Mouse (Mus musculus): Measurements from ENCODE around the gene Fam71d. TPM values are rescaled to one million over a fixed set of nuclear protein-coding genes. Genes with fewer than 3 reads are reported as not detected.

Gene Fam71d
- polyA plus RNA-seq, 1 experiment: 0.25 TPM

GRCm38 (mm10) chr12:78693281-78693680 lies 1.9 kb downstream of the Fam71d start:
- Histone ChIP-seq H3K4me3 (replicated peaks; ENCODE audit: extremely low read depth, low read depth, low read length) (no peak overlapping the region), H3K4me1 (ENCODE audit: control insufficient read depth, insufficient read depth, low read length) (no peaks in the 10 kb centered on the region)
- 85% methylated on average over 2 of the region's 2 CpGs for WGBS
- DNase-seq: no peak
- no peak for TF ChIP-seq POLR2A (IDR thresholded peaks at IDR 0.05; ENCODE audit: borderline replicate concordance, extremely low read depth, low read depth, low read length)
- TF ChIP-seq CTCF (IDR thresholded peaks at IDR 0.05; ENCODE audit: insufficient read depth, low read length): no peak

- no peaks in the 10 kb centered on the region for H3K4me1 ChIP-seq (ENCODE audit: control insufficient read depth, insufficient read depth, low read length)
- no peak for DNase-seq
- no peak for TF ChIP-seq CTCF (IDR thresholded peaks at IDR 0.05; ENCODE audit: insufficient read depth, low read length)
- TF ChIP-seq POLR2A (IDR thresholded peaks at IDR 0.05; ENCODE audit: borderline replicate concordance, extremely low read depth, low read depth, low read length): no peak
- no peak overlapping the region for H3K4me3 ChIP-seq (replicated peaks; ENCODE audit: extremely low read depth, low read depth, low read length)
- WGBS: 67% methylated on average over 2 of the region's 2 CpGs
These were observed 26.4 kb downstream of the Fam71d start for GRCm38 (mm10) chr12:78717783-78718182.

GRCm38 (mm10) chr12:78727723-78728122 lies 36.4 kb downstream of the Fam71d start:
- Histone ChIP-seq H3K4me1 (ENCODE audit: control insufficient read depth, insufficient read depth, low read length) (no peaks in the 10 kb centered on the region), H3K4me3 (replicated peaks; ENCODE audit: extremely low read depth, low read depth, low read length) (no peak overlapping the region)
- WGBS: 59% methylated on average over 4 of the region's 4 CpGs
- DNase-seq: no peak
- TF ChIP-seq POLR2A (IDR thresholded peaks at IDR 0.05; ENCODE audit: borderline replicate concordance, extremely low read depth, low read depth, low read length) (no peak), CTCF (IDR thresholded peaks at IDR 0.05; ENCODE audit: insufficient read depth, low read length) (no peak)

- 37% methylated on average over 2 of the region's 2 CpGs for WGBS
- H3K4me1 ChIP-seq (ENCODE audit: control insufficient read depth, insufficient read depth, low read length): no peaks in the 10 kb centered on the region
- TF ChIP-seq CTCF (IDR thresholded peaks at IDR 0.05; ENCODE audit: insufficient read depth, low read length) (no peak), POLR2A (IDR thresholded peaks at IDR 0.05; ENCODE audit: borderline replicate concordance, extremely low read depth, low read depth, low read length) (no peak)
- H3K4me3 ChIP-seq (replicated peaks; ENCODE audit: extremely low read depth, low read depth, low read length): no peak overlapping the region
- no peak for DNase-seq
These were observed 48.3 kb downstream of the Fam71d start for GRCm38 (mm10) chr12:78739633-78740032.

GRCm38 (mm10) chr12:78740289-78740688 lies 49.0 kb downstream of the Fam71d start:
- 80% methylated on average over 2 of the region's 2 CpGs for WGBS

GRCm38 (mm10) chr12:78746226-78746625 lies 54.9 kb downstream of the Fam71d start:
- Histone ChIP-seq H3K4me1 (ENCODE audit: control insufficient read depth, insufficient read depth, low read length) (no peaks in the 10 kb centered on the region), H3K4me3 (replicated peaks; ENCODE audit: extremely low read depth, low read depth, low read length) (no peak overlapping the region)
- TF ChIP-seq CTCF (IDR thresholded peaks at IDR 0.05; ENCODE audit: insufficient read depth, low read length) (no peak), POLR2A (IDR thresholded peaks at IDR 0.05; ENCODE audit: borderline replicate concordance, extremely low read depth, low read depth, low read length) (no peak)
- DNase-seq: no peak
- WGBS: 79% methylated on average over 6 of the region's 6 CpGs

More at GRCm38 (mm10) chr12:78740289-78740688, 49.0 kb downstream of the Fam71d start:
- no peaks in the 10 kb centered on the region for H3K4me1 ChIP-seq (ENCODE audit: control insufficient read depth, insufficient read depth, low read length)
- no peak for DNase-seq
- no peak overlapping the region for H3K4me3 ChIP-seq (replicated peaks; ENCODE audit: extremely low read depth, low read depth, low read length)
- no peak for TF ChIP-seq POLR2A (IDR thresholded peaks at IDR 0.05; ENCODE audit: borderline replicate concordance, extremely low read depth, low read depth, low read length)
- no peak for TF ChIP-seq CTCF (IDR thresholded peaks at IDR 0.05; ENCODE audit: insufficient read depth, low read length)

GRCm38 (mm10) chr12:78747406-78747805 lies 56.1 kb downstream of the Fam71d start:
- DNase-seq: no peak
- H3K4me3 ChIP-seq (replicated peaks; ENCODE audit: extremely low read depth, low read depth, low read length): no peak overlapping the region
- 28% methylated on average over 1 of the region's 1 CpGs for WGBS
- TF ChIP-seq CTCF (IDR thresholded peaks at IDR 0.05; ENCODE audit: insufficient read depth, low read length) (no peak), POLR2A (IDR thresholded peaks at IDR 0.05; ENCODE audit: borderline replicate concordance, extremely low read depth, low read depth, low read length) (no peak)
- no peaks in the 10 kb centered on the region for H3K4me1 ChIP-seq (ENCODE audit: control insufficient read depth, insufficient read depth, low read length)

- H3K4me3 ChIP-seq (replicated peaks; ENCODE audit: extremely low read depth, low read depth, low read length): peak overlapping the region; percentile 98
- WGBS: under 1% methylated on average over 10 of the region's 10 CpGs
- DNase-seq: no peak
- H3K4me1 ChIP-seq (ENCODE audit: control insufficient read depth, insufficient read depth, low read length): no peaks in the 10 kb centered on the region
- no peak for TF ChIP-seq CTCF (IDR thresholded peaks at IDR 0.05; ENCODE audit: insufficient read depth, low read length)
- TF ChIP-seq POLR2A (IDR thresholded peaks at IDR 0.05; ENCODE audit: borderline replicate concordance, extremely low read depth, low read depth, low read length): no peak
These were observed 56.8 kb downstream of the Fam71d start for GRCm38 (mm10) chr12:78748113-78748512.

- under 1% methylated on average over 80 of the region's 98 CpGs for WGBS
- TF ChIP-seq POLR2A (IDR thresholded peaks at IDR 0.05; ENCODE audit: borderline replicate concordance, extremely low read depth, low read depth, low read length): peak; percentile 63; the same call in 1 of the 2 replicates
- TF ChIP-seq CTCF (IDR thresholded peaks at IDR 0.05; ENCODE audit: insufficient read depth, low read length): no peak
- peak; percentile 94 for DNase-seq
- Histone ChIP-seq H3K4me1 (ENCODE audit: control insufficient read depth, insufficient read depth, low read length) (no peaks in the 10 kb centered on the region), H3K4me3 (replicated peaks; ENCODE audit: extremely low read depth, low read depth, low read length) (peak within 1 kb of the TSS; percentile 98)
These were observed 57.4 kb downstream of the Fam71d start, which contains the start of gene Mpp5 for GRCm38 (mm10) chr12:78748557-78749377. TSS of gene Mpp5 (plus strand) at chr12:78748907.

GRCm38 (mm10) chr12:78749378-78749801 lies 58.1 kb downstream of the Fam71d start:
- DNase-seq: peak; percentile 74
- under 1% methylated on average over 25 of the region's 25 CpGs for WGBS
- TF ChIP-seq POLR2A (IDR thresholded peaks at IDR 0.05; ENCODE audit: borderline replicate concordance, extremely low read depth, low read depth, low read length) (no peak; the same call in 1 of the 2 replicates), CTCF (IDR thresholded peaks at IDR 0.05; ENCODE audit: insufficient read depth, low read length) (no peak)
- Histone ChIP-seq H3K4me3 (replicated peaks; ENCODE audit: extremely low read depth, low read depth, low read length) (peak overlapping the region; percentile 90), H3K4me1 (ENCODE audit: control insufficient read depth, insufficient read depth, low read length) (no peaks in the 10 kb centered on the region)
